Mouse (Mus musculus) gonadal fat pad, adult 2 months (tissue): ENCODE measurements around the gene Wdfy4. TPM values are rescaled to one million over a fixed set of nuclear protein-coding genes. Genes with fewer than 3 reads are reported as not detected.

Experiments
- DNase-seq: peaks from one replicate; pipeline ENCODE4 v3.0.0-alpha.2; 2012; ENCODE audit warnings: low read depth
- polyA plus RNA-seq: library from polyadenylated mRNA; depleted of rRNA; stranded (reverse); fragments of >200 nt; gene quantifications from 2 replicates; pipeline ENCODE4 v1.2.3, GENCODE M21; 2012; rRNA removed

Wdfy4 gene
- polyA plus RNA-seq, 1 experiment: 4.6 TPM

DNA sequence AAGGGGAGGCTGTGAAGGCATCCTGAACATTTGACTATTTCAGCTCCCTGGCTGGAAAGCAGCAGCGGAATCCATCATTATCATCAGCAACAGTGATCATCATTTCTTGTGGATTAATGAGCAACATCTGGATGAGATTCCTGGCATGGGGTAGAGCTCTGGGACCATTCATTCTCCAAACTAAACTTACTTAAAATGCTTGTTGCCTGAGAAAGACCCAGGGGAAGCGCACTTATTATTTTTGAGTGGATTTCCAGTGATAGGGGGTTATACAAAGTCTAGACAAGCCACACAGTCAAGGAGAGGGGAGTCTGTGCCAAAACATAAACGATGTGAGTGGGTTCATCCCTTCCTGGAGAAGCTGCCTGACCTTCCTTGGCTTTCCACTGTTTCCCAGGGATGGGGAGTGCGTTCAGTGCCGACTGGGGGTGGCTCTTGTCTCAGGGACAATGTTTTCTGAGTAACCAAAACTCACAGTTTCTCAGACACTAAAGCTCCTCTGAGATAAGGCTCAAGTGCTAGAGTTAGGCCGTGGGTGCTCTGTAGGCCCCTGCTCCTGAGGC lies 201.1 kb downstream of the Wdfy4 start:
- DNase-seq: no peak

DNA sequence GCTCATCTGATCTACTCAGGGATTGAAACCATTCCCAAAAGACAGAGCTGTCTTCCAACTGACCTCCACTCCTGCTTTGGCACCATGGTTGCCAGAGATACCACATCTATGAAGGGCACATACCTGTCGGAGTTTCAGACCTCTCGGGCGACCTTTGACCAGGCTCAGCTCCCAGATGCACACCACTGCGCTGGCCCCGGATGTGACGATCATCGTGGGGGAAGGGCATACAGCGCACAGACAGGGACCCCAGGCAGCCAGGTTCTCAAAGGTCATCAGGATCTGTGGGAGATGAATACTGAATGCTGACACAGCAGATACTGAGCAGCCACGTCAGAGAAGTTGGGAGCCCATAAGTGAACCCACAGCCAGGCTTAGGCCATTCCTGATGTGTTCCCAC lies 214.6 kb downstream of the Wdfy4 start:
- DNase-seq: no peak

DNA sequence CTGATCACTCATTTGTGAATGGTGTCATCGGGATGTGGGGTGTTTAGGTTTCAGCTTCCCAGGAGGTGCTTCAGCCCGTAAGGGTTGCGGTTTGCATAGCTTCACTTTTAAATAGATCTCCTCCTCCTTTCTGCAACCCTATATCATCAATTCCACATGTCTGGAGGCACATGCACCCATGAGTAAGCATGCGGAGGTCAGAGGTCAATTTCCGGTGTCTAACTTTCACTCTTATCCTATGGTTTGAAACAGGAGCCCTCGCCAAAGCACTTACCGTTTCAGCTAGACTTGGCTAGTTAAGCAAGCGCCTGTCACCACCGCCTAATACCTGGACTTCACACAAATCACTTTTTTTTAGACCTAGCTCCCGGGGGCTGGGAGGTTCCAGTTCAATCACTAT lies 220.6 kb downstream of the Wdfy4 start:
- no peak for DNase-seq

DNA sequence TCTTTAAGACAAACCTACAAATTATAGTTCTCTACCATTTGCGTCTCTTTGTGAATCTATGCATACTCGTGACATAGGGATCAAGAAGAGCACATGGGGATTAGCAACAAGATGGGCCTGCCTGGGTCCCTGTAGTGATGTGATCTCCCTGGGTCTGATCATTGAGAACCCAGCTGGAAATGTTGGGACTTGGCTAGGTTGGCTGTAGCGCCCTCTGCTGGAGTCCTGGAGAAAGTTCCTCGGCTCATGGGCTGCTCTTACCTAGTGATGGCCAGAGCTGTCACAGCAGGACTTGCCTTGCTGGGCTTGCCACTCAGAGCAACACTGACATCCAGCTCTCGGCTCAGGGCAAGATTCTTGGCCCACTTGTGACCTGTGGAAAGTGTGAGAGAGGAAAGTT lies 224.8 kb downstream of the Wdfy4 start:
- DNase-seq: no peak

DNA sequence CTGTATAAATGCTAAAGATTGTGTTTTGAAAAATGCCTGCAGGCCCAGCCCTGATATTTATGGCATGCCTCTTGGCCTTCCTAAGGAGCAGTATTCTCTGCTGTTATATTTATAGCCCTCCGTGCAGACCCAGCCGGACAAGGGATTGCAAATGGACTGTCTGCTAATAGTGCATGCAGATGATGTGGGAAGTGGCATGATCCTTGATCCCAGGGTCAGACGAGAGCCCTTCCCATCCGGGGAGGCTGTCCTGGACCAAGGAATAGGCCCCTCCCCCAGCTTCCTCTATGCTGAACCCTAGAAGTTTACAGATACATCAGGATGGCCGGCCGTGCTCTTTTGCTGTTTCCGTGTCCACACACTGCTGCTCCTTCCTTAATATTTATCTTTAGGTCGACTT lies 226.6 kb downstream of the Wdfy4 start:
- DNase-seq: no peak

GRCm38 (mm10) chr14:32956486-32956885 lies 228.8 kb downstream of the Wdfy4 start:
- DNase-seq: no peak

DNA sequence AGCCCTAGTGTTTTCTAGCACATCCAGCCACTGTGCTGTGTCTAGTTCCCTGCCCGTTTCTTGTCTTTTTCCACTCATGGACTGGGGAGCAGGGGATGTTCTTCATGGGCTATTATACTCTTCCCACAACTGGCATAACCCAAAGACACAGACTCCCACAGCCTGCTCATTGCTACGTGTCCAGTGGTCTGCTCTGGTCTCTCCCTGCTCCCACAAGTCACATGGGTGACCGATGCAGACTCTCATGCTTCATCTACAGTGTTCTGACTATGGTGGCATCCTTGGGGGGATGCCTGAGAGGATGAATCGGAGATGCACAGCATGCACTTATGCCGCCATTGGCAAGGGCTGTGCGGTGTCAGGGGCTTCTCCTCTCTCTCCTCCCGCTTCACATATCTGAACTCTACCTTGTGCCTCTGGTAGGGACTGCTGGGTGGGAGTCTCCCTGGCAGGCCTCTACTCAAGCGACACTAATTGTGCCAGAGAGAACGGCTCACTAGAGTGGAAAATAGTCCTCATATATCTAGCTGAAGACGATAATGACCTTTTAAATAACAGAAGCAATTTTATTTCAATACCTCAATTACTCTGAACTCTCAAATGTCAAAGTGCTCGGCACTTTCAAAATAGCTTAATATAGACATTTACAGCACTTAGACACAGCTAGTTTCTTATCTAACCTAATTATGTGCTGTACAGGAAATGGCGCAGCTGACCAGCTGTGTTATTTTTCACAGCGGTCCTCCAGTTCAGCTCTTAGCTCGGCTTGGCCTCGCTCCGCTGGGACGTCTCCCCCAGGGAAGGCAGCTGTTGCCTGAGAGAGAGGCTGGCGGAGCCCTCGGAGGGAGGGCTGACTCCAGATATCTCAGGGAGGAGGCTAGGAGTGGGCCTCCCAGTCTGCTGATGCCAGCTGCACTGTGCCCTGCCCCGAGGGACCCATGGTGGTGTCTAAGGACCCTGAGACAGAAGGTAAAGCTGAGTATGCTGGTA lies 234.7 kb downstream of the Wdfy4 start:
- DNase-seq: no peak

GRCm38 (mm10) chr14:32947512-32947911 lies 237.8 kb downstream of the Wdfy4 start:
- DNase-seq: no peak

DNA sequence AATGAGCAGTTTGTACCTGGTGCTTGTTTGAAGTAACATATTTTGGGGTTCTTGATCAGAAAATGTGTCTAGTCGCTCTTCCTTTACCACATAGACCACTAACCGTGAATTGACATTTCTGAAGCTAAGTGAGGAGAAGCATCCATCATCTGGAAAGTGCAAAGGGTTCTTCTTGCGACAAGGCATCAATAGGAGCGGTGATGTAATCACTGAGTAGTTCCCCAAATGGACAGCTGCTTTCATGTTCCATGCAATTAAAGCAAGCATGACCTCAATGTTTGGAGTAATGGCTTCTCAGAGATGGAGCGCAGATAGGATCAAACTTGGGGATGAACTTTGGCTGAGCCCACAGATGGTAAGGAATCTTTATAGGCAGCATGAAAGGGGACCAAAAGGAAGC lies 246.1 kb downstream of the Wdfy4 start:
- DNase-seq: no peak

GRCm38 (mm10) chr14:32934064-32934463 lies 251.2 kb downstream of the Wdfy4 start:
- DNase-seq: no peak

DNA sequence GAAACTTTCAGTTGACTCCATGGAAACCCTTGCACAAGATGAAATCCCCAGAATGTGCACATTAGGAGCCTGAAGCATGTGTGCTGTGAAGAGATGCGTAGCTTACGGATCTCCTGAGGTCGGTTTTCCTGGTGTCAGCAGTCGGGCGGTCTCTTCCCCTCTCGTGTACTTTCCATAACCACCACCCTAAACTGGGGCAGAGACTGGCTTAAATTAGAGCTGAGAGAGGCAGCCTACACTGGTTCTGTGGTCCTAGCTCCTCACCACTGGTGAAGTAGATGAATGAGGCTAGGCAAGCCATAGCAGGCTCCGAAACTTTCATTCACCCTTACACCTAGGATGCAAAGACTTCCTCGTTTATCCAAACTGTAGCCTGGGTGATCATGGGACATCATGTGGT lies 253.1 kb downstream of the Wdfy4 start:
- DNase-seq: no peak

GRCm38 (mm10) chr14:32931709-32932108 lies 253.6 kb downstream of the Wdfy4 start:
- DNase-seq: no peak

GRCm38 (mm10) chr14:32923871-32924270 lies 261.4 kb downstream of the Wdfy4 start:
- no peak for DNase-seq

- DNase-seq: no peak
Measured at GRCm38 (mm10) chr14:32917919-32918318, 267.4 kb downstream of the Wdfy4 start.

DNA sequence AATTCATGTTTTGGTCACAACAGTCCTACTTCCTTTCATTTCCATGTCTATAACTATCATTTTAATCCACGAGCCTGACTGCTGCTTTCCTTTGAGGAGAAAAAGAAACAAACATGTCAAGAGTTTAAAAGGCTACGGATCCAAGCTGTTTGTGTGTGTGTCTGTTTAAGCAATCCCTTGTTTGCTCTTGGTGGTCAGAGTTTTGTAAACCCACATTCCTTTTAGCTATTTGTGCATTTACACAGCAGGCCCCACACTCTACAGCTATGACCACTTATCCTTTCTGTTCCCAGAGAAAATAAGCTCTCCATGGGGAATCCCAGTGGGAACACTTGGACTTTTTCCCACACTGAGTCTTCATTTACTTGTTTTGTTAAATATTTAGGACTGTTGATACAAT lies 269.9 kb downstream of the Wdfy4 start:
- no peak for DNase-seq

DNA sequence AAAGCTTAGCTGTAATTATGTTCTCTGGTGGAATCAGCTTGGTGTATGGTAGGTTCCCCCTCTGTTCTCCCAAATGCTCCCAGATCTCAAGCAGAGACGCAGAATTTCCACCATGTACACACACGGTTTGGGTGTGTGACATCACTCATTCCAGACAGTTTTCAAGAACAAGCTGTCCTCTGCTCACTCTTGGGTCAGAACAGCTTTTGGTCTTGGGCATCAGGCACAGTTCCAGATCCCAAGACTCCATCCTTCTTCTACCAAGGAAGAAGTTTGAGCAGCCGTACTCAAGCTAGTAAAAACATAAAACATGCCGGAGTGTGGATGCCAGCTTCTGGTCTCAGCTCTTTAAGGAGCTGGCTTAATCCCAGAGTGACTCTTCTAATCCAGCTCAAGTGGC lies 274.1 kb downstream of the Wdfy4 start:
- no peak for DNase-seq

Other genes starting within 250 kb of the Wdfy4 start
- gene Lrrc18, start 194.1 kb downstream of the Wdfy4 start, polyA plus RNA-seq: 3.7 and 6.6 TPM in 2 replicates
- gene Arhgap22, start 28.5 kb upstream of the Wdfy4 start, polyA plus RNA-seq: 4.8 and 5.4 TPM in 2 replicates